Mouse (Mus musculus) cerebellum, adult 2 months (tissue): ENCODE results near the gene Fastkd5.

Source experiments
- CTCF ChIP-seq: fragments of 200-500 bp; IDR thresholded peaks from 2 replicates; pipeline ENCODE4 v1.5.1; 2011; ENCODE audit warnings: low read depth, mild to moderate bottlenecking, control low read depth, low read length, moderate library complexity, borderline replicate concordance; ENCODE audit not compliant: insufficient read depth
- POLR2A ChIP-seq: fragments of 200-500 bp; IDR thresholded peaks from 2 replicates; pipeline ENCODE4 v1.6.1; 2011; ENCODE audit warnings: low read length, control low read depth, borderline replicate concordance; ENCODE audit not compliant: insufficient read depth

- TF ChIP-seq POLR2A: no peak
- TF ChIP-seq CTCF: no peak
Observed at GRCm38 (mm10) chr2:130568921-130569320, 60.9 kb downstream of the Fastkd5 start.
